Mouse (Mus musculus): ENCODE results near the gene Vipr2.
A peak's percentile ranks its signal among the peaks of the same experiment; 100 is the strongest.

Gene Vipr2

DNA sequence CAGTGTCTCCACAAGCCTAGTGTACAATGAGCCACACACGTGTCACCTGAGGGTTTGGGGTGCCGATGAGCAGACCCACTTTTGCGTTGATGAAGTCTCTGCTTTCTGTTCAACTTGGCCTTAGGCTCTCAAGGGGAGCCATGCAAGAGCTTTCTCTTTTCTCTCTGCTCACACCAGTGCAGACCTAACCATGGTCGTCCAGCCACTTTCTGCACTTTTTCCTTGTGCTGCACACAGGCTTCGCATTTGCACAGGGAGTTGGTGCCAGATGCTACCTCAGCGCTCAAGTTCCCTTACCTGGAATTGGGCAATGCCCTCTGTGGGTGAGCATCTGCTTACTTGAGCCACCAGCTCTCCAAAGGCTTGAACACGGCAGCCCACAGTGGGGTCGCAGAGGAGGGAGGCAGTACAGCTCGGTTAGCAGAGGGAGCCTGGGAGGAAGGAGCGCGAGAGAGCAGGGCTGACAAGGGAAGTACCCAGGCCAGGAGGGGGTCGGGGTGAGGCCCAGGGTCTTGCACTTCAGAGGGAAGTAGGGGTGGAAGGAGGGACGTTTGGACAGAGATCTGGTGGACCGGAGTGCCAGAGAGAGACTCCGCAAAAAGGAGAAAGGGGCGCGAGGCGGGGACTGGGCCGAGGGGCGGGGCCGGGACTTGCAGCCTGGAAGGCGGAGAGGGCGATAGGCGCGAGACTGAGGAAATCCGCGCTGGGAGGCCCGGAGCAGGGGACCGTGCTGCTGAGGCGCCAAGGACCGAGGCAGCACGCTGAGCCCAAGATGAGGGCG, at the start of gene Vipr2:
Vipr2 (plus strand) TSS at position 653 of the 781 bp plus-strand sequence.
- peak in 1 of 2 experiments; percentile 40 for DNase-seq

DNA sequence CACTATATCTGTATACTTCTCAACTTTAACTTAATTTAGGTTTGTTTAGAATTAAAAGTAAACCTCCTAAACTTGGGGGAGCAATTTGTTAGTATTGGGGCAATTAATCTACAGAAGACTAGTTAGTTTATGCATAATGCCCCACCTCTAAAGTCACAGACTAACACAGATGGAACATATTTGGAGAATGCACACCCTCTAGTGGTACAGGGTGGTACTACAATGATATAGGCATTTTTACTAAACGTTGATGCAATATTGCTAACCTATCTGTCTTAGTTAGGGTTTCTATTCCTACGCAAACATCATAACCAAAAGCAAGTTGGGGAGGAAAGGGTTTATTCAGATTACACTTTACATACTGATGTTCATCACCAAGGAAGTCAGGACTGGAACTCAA, 49.4 kb upstream of the Vipr2 start:
- no peak for DNase-seq

DNA sequence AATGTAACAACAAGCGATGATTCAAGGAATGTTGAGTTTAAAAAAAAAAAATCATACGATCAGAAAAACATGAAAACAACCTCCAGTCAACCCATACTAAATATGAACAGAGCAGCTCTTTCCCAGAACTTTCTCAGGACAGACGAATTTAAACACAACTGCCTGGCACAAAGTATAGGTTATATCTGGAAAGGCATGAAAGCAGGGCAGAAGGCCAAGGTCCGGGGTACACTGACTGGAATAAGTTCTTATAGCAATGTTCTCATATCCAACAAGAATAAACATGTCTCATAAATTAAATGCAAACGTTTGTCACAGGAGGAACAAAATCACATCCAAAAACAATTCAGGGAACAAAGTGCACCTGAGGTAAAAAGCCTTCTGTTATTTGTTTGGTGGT, 42.2 kb upstream of the Vipr2 start:
- no peak for DNase-seq

DNA sequence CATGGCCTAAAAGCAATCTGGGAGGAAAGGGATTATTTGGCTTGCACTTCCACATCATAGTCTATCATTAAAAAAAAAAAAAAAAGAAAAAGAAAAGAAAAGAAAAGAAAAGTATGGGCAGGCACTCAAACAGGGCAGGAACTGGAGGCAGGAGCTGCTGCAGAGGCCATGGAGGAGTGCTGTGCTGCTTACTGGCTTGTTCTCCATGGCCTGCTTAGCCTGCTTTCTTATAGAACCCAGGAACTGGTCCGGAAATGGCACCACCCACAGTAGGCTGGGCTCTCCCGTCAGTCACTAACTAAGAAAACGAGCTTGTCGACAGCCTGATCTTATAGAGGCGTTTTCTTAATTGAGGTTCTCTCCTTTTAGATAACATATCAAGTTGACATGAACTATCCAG, 32.7 kb upstream of the Vipr2 start:
- no peak for DNase-seq

DNA sequence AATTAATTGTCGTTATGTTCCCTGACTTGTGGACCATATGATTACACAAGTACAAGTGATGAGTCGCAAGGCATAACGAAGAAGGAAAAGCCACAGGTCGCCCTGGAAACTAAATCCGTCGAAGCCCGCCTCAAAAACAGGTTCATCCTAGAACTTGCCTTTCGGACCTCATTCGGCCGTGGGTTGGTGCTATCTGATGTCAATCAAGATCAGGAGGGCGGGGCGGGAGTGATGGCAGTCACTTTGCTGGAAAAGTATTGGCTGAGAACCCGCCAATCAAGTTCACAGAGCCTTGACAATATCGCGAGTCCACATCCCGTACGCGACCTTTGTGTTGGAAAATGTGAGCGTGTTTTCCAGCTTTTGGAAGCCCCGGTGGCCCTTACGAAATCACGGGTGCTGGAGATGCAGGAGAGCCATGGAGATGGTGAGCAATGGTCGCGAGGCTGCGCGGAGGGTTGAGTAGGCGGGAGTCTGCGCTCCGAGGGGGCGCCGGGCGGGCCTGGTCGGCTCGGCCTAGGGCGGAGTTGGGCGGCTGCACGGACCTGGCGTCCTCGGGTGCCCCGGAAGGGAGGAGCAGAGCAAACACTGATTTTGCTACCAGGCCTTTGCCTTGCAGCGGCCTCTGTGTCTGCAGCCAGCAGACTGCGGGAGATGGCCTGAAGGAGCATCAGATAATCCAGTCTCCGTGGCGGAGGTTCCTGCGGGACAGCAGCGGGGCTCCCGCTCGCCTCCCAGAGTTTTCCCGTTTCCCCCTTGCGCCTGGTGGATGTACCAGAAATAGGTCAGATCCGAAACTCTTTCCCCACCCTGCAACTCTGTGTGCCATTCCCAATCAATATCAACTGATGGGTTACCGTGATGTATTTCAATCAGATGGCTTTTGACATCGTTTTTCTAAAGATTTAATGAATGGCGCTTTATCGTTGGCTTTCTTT, 29.8 kb upstream of the Vipr2 start, which contains the start of gene Zfp386:
Zfp386 (plus strand) TSS at position 285 of the 938 bp plus-strand sequence.
- peak; percentile 89 to 96 for DNase-seq

DNA sequence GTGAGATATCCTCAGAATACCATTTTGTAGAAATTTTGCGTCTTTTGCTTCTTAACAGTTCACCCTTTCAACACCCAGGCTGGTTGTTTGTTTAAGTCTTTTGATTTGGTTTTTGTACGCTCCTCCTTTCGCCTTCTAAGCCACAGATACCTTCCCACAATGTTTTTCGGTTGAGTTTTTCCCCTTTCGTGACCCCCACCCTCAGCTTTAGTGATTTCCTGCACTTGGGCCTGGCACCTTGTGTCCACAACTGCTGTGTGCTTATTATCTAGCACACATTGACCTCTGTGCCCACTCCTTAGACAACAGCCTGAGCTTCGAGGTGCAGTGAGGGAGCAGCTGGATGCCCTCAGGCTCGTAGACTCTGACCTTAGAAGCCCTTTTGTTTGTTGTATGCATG, 28.8 kb upstream of the Vipr2 start:
- DNase-seq, result no peak

DNA sequence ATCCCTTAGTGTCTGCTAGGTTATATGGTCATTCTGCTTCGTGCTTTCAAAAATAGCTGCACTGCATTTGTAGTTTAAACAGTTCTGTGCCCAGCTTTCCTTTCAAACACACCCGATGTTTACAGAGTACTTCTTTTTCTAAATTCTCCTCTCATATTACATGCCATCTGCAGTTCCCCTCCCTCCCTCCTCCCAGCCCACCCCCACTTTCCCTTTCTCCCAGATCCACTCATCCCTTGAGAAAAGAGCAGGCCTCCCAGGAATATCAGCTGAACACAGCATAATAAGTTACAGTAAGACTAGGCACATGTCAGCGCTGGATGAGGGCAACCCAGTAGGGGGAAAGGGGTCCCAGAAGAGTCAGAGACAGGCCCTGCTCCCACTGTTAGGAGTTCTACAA, 28.3 kb upstream of the Vipr2 start:
- DNase-seq, result no peak

DNA sequence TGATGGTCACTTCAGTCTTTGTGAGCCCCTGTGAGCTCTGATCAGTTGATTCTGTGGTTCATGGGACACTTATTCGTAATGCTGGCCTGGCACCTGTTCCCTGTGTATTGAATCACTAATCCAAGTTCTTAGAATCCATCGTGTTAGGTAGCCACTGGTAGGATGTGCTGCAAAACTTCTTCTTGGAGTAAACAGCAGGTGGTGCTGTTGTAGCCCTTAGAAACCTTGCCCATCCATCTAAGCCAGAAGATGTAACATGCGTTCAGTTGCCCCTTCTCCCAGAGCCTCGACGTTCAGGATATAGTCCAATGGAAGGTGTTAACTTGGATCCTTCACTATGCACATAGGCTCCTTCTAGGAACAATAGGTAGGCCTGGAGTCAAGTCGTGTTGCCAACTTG, 27.8 kb upstream of the Vipr2 start:
- DNase-seq, result peak in 1 of 2 experiments; percentile 19

DNA sequence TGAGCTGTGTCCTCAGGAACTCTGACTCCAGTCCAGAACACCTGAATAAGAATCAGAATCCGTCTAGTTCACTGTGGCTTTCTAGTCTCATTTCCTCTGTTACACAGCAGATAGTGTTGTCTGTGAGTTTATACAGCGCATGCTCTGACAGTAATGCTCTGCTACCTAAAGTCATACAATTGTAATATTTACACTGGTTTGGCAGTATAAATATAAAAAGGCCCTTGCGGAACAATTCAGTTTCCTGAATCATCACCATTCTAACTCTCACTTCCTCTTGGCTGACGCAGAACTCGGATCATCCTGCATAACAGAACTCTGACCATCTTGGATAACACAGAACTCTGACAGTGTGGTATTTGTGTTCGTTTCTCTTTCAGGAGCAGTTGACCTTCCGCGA, 23.2 kb upstream of the Vipr2 start:
- DNase-seq, result no peak

DNA sequence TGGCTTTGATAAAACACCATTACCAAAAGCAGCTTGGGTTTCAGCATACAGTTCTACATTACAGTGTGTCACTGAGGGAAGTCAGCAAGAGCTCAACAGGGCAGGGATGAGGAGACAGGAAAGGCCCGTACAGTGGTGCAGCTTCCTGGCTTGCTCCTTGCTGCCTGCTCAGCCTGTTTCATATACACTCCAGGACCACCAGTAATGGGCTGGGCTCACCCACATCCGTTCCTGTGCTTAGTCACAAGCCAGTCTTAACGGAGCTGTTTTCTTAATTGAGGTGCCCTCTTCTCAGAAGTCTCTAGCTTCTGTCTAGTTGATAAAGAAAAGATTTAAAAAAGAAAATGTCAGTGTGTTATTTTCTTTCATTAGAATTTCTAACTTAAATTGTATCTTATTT, 21.4 kb upstream of the Vipr2 start:
- DNase-seq, result no peak

DNA sequence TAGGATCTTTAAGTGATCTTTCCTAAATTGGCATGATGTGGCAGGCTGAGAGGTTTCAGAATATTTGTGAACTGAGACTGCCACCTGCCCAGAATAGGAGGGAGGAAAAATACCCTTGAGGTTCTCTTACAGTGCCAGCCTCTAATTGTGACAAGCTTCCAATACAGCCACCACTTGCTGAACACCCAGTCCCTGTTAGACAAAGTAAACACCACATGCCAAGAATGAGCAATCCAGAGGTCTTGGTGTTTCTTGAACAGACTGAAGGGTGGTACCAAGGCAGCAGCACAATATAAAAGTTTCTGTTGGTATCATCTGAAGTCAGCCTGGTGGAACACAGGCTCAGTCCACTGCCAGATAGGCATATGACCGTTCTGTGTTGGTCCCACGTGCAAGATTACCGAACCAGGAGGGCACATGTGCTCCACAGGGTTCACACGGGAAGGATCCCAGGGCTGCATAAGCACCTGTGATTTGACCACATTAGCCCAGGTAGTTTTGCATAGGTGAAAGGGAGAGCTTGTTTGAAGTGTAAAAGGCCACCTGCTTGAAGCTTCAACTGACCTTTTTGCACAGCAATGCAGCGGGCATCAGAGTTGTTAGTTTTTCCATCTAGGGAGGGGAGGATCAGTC, 15.8 kb upstream of the Vipr2 start:
- DNase-seq, result no peak

DNA sequence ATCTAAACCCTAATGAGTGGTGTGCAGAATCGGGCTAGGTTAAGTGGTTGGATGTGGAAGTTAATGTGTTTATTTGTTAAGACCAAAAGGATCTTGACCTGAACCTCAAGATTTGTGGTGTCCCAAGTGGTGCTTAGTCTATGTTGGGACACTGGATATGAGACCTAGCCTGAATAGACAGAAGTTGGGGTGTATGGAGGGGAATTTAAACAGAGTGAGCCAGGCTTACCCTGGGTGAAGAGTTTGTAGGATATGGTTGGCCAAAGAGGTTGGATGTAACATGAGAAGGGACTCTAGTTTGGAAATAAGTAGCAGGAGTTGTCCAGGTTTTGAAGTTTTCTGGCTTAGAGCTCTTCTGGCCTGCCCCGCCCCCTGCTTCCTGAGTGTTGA, 15.3 kb upstream of the Vipr2 start:
- DNase-seq, result no peak

DNA sequence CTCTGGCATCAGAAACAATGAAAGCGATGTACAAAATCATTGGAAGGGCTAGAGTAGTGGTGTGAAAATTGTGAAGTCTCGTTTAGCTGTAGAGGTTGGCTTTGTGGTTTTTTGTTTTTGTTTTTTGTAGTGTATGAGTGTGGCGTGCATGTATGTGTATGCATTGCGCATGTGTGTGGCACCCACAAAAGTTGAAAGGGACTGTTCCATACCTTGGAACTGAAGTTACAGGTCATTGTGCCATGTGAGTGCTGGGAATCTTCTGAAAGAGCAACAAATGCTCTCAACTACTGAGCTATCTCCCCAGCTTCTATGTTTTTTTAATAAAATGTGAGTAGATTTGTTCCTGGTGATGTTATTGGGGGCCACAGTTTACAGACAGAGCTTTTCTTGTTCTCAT, 14.5 kb upstream of the Vipr2 start:
- no peak for DNase-seq

DNA sequence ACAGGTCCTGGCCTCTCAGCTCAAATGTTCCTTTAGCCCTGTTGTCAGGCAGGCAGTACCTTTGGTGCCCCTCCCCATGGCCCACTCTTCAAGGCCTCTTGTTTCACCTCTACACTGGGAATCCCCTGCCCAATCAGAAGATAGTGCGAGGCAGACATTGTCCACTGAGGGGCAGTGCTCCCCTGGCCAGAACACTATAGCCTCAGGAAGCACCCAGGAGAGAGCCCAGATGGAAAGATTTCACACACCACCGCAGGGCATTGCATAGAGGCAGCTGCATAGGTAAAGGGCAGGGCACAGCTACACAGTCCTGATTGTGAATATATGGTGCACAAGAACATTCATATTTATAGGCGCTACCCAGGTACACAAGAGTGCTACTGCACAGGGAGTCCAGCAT, 6.5 kb upstream of the Vipr2 start:
- DNase-seq, result no peak

DNA sequence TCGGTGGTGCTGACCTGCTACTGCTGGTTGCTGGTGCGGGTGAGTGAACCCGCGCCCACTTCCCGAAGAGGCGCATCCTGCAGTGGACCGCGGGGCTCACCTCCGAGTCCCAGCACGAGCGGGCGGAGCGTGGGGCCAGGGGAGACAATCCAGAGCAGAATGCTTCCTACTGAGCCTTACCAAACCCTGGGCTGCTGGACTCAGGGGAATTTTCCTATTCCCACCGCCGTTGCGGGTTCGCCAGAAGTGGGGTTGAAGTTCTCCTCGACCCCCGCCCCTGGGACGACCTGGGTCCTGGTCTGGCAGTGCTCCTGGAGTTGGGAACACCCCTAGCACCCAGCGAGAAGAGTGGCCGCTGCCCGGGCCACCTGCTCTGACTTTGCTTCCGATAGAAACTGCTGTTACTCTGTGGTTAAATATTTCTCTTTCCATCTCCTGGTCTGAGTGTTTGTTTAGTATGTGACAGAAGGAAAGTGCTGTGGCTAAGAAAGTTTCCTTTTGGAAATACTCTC, 385 bp downstream of the Vipr2 start:
- no peak for DNase-seq

DNA sequence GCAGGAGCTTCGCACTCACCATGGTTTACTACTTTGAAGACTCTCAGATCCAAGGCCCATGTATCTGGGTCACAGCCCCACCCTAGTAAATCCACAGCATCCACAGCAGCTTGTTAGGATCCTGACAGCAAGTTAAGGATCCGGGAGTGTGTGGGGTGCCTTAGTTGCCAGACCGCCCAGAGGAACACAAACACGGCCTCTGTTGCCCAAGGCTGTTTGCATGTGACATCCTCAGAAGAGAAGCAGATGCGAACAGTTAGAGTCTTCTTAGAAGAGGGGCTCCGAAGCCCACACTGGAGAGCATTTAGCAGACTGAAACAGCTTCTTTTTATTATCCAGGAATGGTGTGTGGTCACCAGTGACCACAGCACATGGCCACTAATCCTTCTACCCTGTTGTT, 5.6 kb downstream of the Vipr2 start:
- DNase-seq, result no peak

DNA sequence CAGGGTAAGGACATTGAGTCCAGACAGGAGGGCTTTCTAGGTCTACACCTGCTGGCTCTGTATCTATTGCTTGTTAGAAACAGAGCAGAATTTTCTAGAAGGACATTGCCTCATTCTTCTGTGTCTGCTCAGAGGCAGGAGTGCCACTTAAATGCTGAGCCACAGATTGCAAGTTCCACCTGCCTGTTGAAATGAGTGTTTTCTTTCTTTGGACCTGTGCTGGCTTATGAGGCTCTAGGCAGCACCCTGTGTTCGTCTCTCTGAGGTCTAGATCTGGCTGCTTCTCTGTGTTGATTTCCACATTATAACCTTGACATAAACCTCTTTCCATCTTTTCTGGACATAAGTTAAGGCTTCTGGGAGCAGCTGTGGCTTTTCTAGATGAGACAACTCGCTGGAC, 6.8 kb downstream of the Vipr2 start:
- DNase-seq, result no peak

DNA sequence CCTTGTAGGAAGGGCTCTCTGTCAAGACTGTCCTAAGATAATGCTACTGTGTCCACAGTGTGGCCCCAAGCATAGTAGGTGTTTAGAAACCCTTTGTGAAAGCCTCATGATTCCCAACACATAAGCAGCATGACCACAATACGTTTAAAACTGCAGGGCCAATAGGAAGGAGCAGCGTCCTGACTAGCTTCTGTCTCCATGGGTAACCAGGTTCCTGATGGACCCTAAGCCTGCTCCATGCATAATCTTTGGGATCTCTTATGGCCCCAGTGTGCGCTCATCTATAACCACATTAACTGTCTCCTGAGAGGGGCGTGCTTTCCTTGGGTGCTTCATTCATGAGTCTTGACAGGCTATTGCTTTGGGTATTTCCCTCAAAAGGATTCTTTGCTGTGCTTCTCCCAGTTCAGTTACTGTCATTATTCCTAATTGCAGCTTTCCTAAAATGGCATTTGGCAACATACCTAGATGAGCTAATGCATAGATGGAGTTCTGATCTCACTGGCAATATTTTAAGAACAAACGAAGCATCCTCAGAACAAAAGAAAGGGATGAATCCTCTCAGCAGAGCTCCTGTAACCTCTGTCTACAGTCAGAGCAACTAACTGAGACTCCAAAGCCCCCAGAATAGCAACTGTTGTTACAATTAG, 9.6 kb downstream of the Vipr2 start:
- DNase-seq, result no peak

DNA sequence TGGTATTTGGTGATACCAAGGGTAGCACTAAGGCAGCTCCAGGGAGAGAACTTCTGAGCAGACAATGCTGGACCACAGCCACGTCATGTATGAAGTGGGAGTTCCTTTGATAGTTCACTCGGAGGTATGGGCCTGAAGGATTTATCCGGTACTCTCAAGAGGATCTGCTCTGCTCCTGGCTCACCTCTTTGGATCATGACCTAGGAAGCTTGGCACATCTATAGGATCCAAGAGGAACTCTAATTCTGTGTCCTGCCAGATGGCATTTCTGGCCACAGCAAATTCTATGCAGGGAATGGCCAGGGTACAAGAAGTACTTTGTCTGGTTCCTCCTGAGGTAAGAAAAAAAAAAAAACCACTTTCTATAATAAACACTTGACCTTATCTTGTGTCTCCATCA, 12.3 kb downstream of the Vipr2 start:
- DNase-seq, result no peak

DNA sequence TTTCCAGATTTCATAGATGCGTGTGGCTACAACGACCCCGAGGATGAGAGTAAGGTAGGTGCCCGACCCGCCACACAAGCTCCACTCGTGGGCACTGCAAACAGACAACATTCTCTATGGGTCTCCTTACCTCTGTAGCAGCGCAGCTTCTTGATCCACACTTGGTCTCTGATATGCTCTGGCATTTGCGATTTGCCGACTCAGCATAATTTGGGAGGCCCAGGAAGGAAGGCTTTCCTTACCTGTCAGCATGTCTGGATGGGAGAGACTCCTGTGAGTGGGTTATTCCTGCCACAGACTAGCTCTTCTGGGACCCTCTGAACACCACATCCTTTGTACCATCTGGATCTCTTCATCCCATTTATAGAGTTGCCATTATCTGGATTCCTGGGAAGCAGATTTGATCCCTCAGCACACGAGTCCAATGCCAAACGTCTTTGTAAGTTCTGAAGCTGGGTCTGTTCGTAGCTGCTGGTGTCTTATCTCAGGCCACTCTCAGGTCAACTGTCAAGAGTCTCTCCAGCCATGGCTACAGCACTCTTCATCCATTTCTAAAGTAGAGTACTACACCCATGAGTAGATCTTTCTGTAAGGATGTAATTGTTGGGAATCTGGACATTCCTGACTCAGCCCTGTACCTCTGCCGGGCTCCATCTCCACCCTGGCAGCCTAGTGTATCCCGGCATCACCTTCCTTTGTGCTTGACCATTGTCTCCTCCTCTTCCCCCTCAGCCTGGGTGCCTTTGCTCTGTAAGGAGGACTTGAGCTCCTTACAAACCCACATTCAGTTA, 17.4 kb downstream of the Vipr2 start:
- DNase-seq, result no peak

DNA sequence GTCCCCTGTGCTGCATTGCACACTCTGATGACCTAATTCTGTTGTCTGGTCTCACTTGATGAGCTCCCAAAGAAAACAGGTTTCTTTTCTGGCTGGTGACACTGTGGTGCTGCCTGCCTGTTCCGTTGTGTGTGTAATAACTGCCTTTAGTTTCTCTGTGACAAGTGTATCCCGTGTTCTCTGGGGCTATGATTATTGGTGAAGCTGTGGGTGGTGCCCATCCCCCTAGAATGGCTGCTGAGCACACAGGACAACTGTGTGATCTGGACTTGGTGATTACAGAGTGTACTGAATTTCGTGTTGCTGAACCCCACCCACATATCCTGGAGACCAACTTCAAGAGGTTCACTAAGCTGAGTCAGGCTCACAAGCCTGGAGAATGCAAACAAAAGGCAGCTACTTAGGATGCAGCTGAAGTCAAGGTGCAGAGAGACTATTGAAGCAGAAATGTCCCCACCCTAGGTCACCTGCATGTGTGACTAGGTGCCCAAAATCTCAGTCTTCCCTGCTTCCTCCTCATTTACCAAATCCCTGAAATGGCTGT, 18.9 kb downstream of the Vipr2 start:
- DNase-seq, result no peak

DNA sequence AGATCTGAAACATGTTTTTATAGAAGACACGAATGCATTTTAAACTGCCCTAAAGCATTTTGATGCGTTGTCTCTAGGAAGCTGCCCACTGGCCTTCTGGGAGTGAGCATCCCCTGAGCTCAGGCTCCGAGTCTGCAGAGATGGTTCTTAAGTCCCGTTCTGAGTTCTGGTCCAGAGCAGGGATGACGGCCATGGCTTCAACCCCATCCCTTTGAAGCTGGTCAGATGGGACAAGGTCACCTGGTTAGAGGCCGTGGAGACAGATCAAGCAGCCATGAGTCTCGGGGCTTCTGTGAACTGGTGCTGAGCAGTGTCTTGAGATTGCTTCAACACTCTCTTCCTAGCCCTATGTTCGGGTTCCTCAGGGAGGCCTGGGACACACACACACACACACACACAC, 19.6 kb downstream of the Vipr2 start:
- no peak for DNase-seq

Measured in spleen, adult 18-20 months (tissue).